Mouse (Mus musculus) cerebellum, adult 2 months (tissue): ENCODE measurements around the gene Tspan5.

Experiments
- CTCF ChIP-seq: fragments of 200-500 bp; IDR thresholded peaks from 2 replicates; pipeline ENCODE4 v1.5.1; 2011; ENCODE audit warnings: low read depth, mild to moderate bottlenecking, control low read depth, low read length, moderate library complexity, borderline replicate concordance; ENCODE audit not compliant: insufficient read depth
- POLR2A ChIP-seq: fragments of 200-500 bp; IDR thresholded peaks from 2 replicates; pipeline ENCODE4 v1.6.1; 2011; ENCODE audit warnings: low read length, control low read depth, borderline replicate concordance; ENCODE audit not compliant: insufficient read depth

- TF ChIP-seq CTCF, result no peak
- TF ChIP-seq POLR2A, result no peak
Observed at GRCm38 (mm10) chr3:138847809-138848208, 105.8 kb downstream of the Tspan5 start.
